Mouse (Mus musculus) natural killer cell, adult 2 months (primary cell): ENCODE measurements around the gene Slf2.

Source experiments
- DNase-seq, 2 experiments: peaks; one replicate each; pipeline ENCODE4 v3.0.0; 2022; ENCODE audit warnings: low spot score in 2 of 2

Gene Slf2

DNA sequence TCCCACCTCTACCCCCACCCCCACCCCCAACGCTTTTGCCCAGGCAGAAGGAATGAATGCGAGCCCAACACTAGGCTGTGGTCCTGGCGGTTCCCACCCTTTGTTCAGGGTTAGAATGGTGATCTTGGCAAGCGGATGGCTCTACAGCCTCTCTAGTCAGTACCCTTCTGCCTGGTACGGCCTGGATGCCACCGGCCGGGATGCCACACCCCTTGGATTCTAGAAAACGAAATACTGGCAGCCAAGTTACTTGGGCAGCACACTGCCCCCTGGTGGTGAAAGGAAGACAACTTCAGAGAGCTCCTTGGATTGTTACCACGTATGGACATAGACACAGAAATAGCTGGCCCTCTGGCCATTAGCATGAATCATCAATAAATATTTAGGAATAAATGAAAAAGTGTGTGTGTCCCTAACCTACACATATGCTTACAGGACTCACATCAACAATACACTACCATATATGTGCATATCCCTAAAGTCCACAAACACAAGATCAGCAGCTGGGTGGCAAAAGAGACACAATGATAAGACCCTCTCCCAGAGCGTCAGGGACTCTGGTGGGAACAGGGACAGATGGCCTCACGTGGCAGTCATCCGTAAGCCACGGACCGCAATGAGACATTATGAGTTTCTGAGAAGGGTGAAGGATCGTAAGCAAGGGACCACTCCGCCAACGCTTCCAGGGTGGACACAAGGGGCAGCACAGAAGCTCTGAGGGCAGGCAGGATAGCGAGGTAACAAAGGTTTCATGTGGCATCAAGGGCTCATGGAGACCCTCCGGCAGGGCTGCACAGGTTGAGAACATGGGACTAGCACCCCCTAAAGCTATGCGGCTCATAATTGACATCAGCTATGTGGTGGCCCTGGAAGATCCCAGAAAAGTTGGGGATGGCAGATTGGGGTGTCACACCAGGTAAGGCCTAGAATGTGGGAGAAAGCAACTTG is 100.1 kb downstream of the Slf2 start:
- peak; percentile 57 to 69 for DNase-seq

DNA sequence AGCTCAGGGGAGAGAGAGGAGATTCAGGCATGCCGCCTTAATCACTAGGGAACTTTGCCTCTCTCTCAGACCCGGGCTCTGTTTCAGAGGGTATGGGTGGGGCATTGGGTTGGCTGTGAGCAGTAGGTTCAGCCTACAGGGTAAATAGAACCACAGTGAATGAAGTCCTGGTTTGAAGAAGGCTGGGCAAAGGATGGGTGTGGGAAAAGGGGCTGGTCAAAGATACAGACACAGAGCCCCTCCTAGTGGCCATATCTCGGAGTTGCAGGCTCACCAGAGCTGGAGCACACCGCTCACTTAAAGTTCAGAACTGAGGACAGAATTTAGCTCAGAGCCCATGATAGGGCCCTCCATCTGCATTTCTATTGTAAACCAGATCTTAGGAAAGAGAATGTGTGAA is 100.8 kb downstream of the Slf2 start:
- DNase-seq = peak; percentile 41 to 69
